Mouse (Mus musculus): ENCODE data around the gene Dnah6. TPM values are rescaled to one million over a fixed set of nuclear protein-coding genes. Genes with fewer than 3 reads are reported as not detected.
A peak's percentile ranks its signal among the peaks of the same experiment; 100 is the strongest.

Gene Dnah6
- polyA plus RNA-seq, 1 experiment from 2014 or later, result 0.02 TPM

DNA sequence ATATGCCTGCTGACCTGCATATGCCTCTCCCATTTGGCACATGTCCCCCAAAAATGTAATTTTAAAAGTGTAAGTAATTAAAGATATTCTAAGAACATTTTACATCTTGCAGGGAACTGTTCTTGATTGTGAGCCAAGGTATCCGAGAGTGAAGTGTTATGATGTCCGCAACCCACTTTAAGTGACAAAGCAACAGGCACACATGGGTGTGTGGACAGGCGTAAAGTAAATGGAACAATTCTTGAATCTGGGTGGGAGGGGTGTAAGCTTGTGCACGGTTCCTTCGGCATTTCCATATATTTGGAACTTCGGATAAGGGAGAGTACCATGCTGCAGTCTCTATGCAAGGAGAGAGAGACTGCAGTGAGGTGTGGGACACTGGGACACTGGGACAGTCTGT lies 11.9 kb downstream of the Dnah6 start:
- Histone ChIP-seq H3K27me3 (ENCODE audit: control insufficient read depth, insufficient read depth, low read length) (no peaks in the 10 kb centered on the region), H3K27ac (replicated peaks) (no peak overlapping the region), H3K4me2 (replicated peaks; ENCODE audit: low read depth) (no peak overlapping the region), H3K9me3 (ENCODE audit: control insufficient read depth, low read length) (no peaks in the 10 kb centered on the region), H3K4me1 (replicated peaks; ENCODE audit: control insufficient read depth, insufficient read depth) (no peaks in the 10 kb centered on the region), H3K4me3 (ENCODE audit: low read depth, low read length) (no peak overlapping the region), H3K36me3 (ENCODE audit: control insufficient read depth, insufficient read depth, low read length) (no peaks in the 10 kb centered on the region), H3K9ac (ENCODE audit: low read length) (no peak overlapping the region)
- 83% methylated on average over 6 of the region's 6 CpGs for WGBS
- no peak for TF ChIP-seq CTCF (IDR thresholded peaks at IDR 0.05; ENCODE audit: low read depth)
- DNase-seq (ENCODE audit: low spot score) (no peak), ATAC-seq (ENCODE audit: low FRiP score, low TSS enrichment) (no peak)

DNA sequence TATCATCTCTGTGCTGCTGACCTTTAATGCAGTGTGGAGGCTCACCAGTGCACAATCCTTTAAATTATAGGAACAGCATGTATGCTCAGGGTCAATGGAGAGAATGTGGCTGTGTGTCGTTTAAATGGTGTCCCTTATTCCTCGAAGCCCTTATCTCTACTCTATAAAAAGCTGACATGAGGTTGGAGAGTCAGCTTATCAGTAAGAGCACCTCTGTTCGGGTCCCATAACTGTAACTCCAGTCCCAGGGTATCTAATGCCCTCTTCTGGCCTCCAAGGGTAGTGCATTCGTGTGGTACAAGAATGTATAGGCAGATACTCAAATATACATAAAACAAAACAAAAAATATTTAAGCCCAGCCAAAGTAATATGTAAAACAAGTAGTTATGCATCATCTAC lies 16.5 kb downstream of the Dnah6 start:
- Histone ChIP-seq H3K27ac (replicated peaks) (no peak overlapping the region), H3K27me3 (ENCODE audit: control insufficient read depth, insufficient read depth, low read length) (no peaks in the 10 kb centered on the region), H3K4me3 (ENCODE audit: low read depth, low read length) (no peak overlapping the region), H3K4me1 (replicated peaks; ENCODE audit: control insufficient read depth, insufficient read depth) (no peaks in the 10 kb centered on the region), H3K9ac (ENCODE audit: low read length) (no peak overlapping the region), H3K9me3 (ENCODE audit: control insufficient read depth, low read length) (no peaks in the 10 kb centered on the region), H3K36me3 (ENCODE audit: control insufficient read depth, insufficient read depth, low read length) (no peaks in the 10 kb centered on the region), H3K4me2 (replicated peaks; ENCODE audit: low read depth) (no peak overlapping the region)
- TF ChIP-seq CTCF (IDR thresholded peaks at IDR 0.05; ENCODE audit: low read depth), result peak; percentile 33
- no peak for TF ChIP-seq EP300 (optimal IDR thresholded peaks at IDR 0.05)
- ATAC-seq (ENCODE audit: low FRiP score, low TSS enrichment) (no peak), DNase-seq (ENCODE audit: low spot score) (no peak)
- 75% methylated on average over 4 of the region's 4 CpGs for WGBS

DNA sequence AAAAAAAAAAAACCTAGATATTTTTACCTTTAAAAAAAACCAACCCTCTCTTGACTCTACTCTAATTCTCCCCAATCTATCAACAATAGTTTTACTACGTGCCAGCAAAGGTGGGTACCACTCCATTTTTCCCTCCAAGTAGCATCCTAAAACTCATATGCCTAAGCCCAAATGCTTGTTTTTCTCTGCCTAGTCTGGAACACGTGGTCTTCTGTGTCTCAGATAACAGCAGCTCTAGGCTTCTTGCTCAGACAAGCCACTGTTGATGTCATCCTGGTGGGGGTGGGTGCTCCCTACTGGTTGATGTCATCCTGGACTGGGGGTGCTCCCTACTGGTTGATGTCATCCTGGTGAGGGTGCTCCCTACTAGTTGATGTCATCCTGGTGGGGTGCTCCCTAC lies 17.7 kb downstream of the Dnah6 start:
- H3K36me3 ChIP-seq (ENCODE audit: control insufficient read depth, insufficient read depth, low read length), result no peaks in the 10 kb centered on the region
- ATAC-seq (ENCODE audit: low FRiP score, low TSS enrichment) (no peak), DNase-seq (ENCODE audit: low spot score) (no peak)
- H3K27ac ChIP-seq (replicated peaks), result no peak overlapping the region
- no peaks in the 10 kb centered on the region for H3K9me3 ChIP-seq (ENCODE audit: control insufficient read depth, low read length)
- TF ChIP-seq CTCF (IDR thresholded peaks at IDR 0.05; ENCODE audit: low read depth), result no peak
- TF ChIP-seq EP300 (optimal IDR thresholded peaks at IDR 0.05), result no peak
- WGBS, result 58% methylated on average over 2 of the region's 2 CpGs
- H3K4me3 ChIP-seq (ENCODE audit: low read depth, low read length), result no peak overlapping the region
- H3K27me3 ChIP-seq (ENCODE audit: control insufficient read depth, insufficient read depth, low read length), result no peaks in the 10 kb centered on the region
- no peaks in the 10 kb centered on the region for H3K4me1 ChIP-seq (replicated peaks; ENCODE audit: control insufficient read depth, insufficient read depth)
- H3K4me2 ChIP-seq (replicated peaks; ENCODE audit: low read depth), result no peak overlapping the region
- no peak overlapping the region for H3K9ac ChIP-seq (ENCODE audit: low read length)

DNA sequence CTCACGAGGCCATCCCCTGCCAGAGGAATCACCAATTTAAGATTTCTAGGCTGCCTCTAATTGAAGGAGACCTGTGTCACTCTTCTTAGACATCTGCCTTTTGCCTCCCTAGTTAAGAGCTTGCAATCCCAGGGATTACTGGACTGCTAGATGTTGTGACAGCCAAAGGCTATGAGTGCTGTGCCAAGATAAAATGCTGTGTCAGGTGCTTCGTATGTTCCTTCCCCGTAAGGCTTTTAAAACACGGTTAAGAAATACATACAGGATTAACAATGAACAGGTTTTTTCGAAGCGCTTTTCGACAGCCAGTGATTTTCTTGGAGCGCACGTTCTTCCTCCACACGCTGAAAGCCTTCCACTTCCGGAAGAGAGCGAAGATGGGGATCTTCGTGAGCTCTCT lies 26.2 kb downstream of the Dnah6 start:
- Histone ChIP-seq H3K4me2 (replicated peaks; ENCODE audit: low read depth) (no peak overlapping the region), H3K9me3 (ENCODE audit: control insufficient read depth, low read length) (no peaks in the 10 kb centered on the region), H3K4me3 (ENCODE audit: low read depth, low read length) (no peak overlapping the region), H3K27me3 (ENCODE audit: control insufficient read depth, insufficient read depth, low read length) (no peaks in the 10 kb centered on the region), H3K27ac (replicated peaks) (no peak overlapping the region), H3K36me3 (ENCODE audit: control insufficient read depth, insufficient read depth, low read length) (no peaks in the 10 kb centered on the region), H3K9ac (ENCODE audit: low read length) (no peak overlapping the region), H3K4me1 (replicated peaks; ENCODE audit: control insufficient read depth, insufficient read depth) (no peaks in the 10 kb centered on the region)
- ATAC-seq (ENCODE audit: low FRiP score, low TSS enrichment), result no peak
- TF ChIP-seq CTCF (IDR thresholded peaks at IDR 0.05; ENCODE audit: low read depth), result no peak
- DNase-seq (ENCODE audit: low spot score), result no peak
- 89% methylated on average over 13 of the region's 13 CpGs for WGBS

DNA sequence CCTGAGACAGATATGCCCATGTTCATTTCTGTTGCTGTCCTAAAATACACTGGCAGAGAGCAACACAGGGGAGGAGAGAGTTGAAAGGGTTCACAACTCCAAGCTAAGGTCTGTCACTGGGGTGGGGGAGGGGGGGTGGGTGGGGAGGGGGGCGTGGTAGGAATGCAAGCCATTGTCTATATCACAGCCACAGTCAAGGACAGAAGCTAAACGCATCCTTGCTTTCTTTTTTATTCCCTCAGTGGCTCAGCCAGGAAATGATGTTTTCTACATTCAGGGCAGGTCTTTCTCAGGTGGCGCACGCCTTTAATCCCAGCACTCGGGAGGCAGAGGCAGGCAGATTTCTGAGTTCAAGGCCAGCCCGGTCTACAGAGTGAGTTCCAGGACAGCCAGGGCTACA lies 30.7 kb downstream of the Dnah6 start:
- Histone ChIP-seq H3K4me3 (ENCODE audit: low read depth, low read length) (no peak overlapping the region), H3K4me1 (replicated peaks; ENCODE audit: control insufficient read depth, insufficient read depth) (no peaks in the 10 kb centered on the region), H3K36me3 (ENCODE audit: control insufficient read depth, insufficient read depth, low read length) (no peaks in the 10 kb centered on the region), H3K9ac (ENCODE audit: low read length) (no peak overlapping the region), H3K4me2 (replicated peaks; ENCODE audit: low read depth) (no peak overlapping the region), H3K27ac (replicated peaks) (no peak overlapping the region), H3K9me3 (ENCODE audit: control insufficient read depth, low read length) (no peaks in the 10 kb centered on the region), H3K27me3 (ENCODE audit: control insufficient read depth, insufficient read depth, low read length) (no peaks in the 10 kb centered on the region)
- TF ChIP-seq CTCF (IDR thresholded peaks at IDR 0.05; ENCODE audit: low read depth), result no peak
- TF ChIP-seq EP300 (optimal IDR thresholded peaks at IDR 0.05), result no peak
- WGBS, result 86% methylated on average over 6 of the region's 6 CpGs
- DNase-seq (ENCODE audit: low spot score) (no peak), ATAC-seq (ENCODE audit: low FRiP score, low TSS enrichment) (no peak)

DNA sequence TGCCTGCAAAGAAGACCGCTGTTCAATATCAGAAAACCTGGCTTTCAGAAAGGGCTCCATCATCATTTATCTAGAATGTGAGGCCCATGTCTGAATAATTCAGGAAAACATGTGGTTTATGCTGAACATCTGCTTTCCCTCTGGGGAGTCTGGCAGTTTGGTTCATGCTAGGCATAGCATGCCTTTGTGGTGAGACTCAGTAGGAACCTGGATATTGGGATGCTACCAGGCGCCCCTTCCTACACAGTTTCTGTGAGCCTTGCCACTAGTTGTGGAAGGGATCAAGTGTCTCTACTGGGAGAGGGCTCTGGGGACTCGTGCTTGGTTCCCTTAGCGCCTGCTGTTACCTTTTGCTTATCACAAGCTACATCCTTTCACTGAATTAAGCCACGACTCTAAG lies 37.2 kb downstream of the Dnah6 start:
- Histone ChIP-seq H3K4me3 (ENCODE audit: low read depth, low read length) (no peak overlapping the region), H3K36me3 (ENCODE audit: control insufficient read depth, insufficient read depth, low read length) (no peaks in the 10 kb centered on the region), H3K27ac (replicated peaks) (no peak overlapping the region), H3K4me2 (replicated peaks; ENCODE audit: low read depth) (no peak overlapping the region), H3K9ac (ENCODE audit: low read length) (no peak overlapping the region), H3K4me1 (replicated peaks; ENCODE audit: control insufficient read depth, insufficient read depth) (no peaks in the 10 kb centered on the region), H3K27me3 (ENCODE audit: control insufficient read depth, insufficient read depth, low read length) (no peaks in the 10 kb centered on the region), H3K9me3 (ENCODE audit: control insufficient read depth, low read length) (no peaks in the 10 kb centered on the region)
- no peak for ATAC-seq (ENCODE audit: low FRiP score, low TSS enrichment)
- 74% methylated on average over 5 of the region's 5 CpGs for whole genome bisulfite sequencing
- no peak for DNase-seq (ENCODE audit: low spot score)
- no peak for TF ChIP-seq EP300 (optimal IDR thresholded peaks at IDR 0.05)
- TF ChIP-seq CTCF (IDR thresholded peaks at IDR 0.05; ENCODE audit: low read depth), result no peak
